Mouse (Mus musculus) embryonic stem cell, embryonic (primary cell): ENCODE data around the gene Slc25a34.

Experiments
- CTCF ChIA-PET, 4 experiments: fragments of 300-600 bp in 2 of 4; fragments of 350-600 bp in 2 of 4; sonication (Branson Sonifier 250); formaldehyde crosslinking; loops; one replicate each; lab custom pipeline; 2022; ENCODE audit warnings: inconsistent platforms in 2 of 4; lab: Charles Lee
- POLR2A ChIA-PET, 4 experiments: fragments of 300-600 bp in 2 of 4; fragments of 350-600 bp in 2 of 4; sonication (Branson Sonifier 250); formaldehyde crosslinking; loops; one replicate each; lab custom pipeline; 2022; ENCODE audit warnings: antibody characterized with exemption in 4 of 4, inconsistent platforms in 1 of 4; lab: Charles Lee

Slc25a34 gene

GRCm38 (mm10) chr4:141614946-141615345 is 8.7 kb downstream of the Slc25a34 start:
- POLR2A ChIA-PET: interaction anchor here in 3 of 4 experiments (0.7 to 4.8 kb wide), 11 partner anchors 9 to 151 kb away, joined by 3 to 27 read pairs (median 3); partner anchors contain the start of gene Fblim1 (in 3 of the 3)
- CTCF ChIA-PET: interaction anchor here (0.6 to 1.7 kb wide), 7 partner anchors 9 to 1201 kb away, joined by 3 to 8 read pairs (median 3); partner anchors contain the start of gene Fblim1 (in 1 of the 4)

- POLR2A ChIA-PET: interaction anchor here in 1 of 4 experiments (0.6 to 1.9 kb wide), 4 partner anchors 9 to 1687 kb away, joined by 3 to 7 read pairs (median 3); partner anchors contain the start of gene Epha2
- CTCF ChIA-PET: interaction anchor here in 2 of 4 experiments (0.6 to 1.2 kb wide), 2 partner anchors 177 to 214 kb away, joined by 3 read pairs; no protein-coding TSS in a partner anchor
Measured at GRCm38 (mm10) chr4:141609538-141609937, 14.1 kb downstream of the Slc25a34 start.

GRCm38 (mm10) chr4:141605861-141606260 is 17.8 kb downstream of the Slc25a34 start, which contains the start of gene Fblim1:
Fblim1 (minus strand) TSS chr4:141606096.
- ChIA-PET POLR2A (interaction anchor here (0.6 to 9.7 kb wide), 19 partner anchors 8 to 1380 kb away, joined by 3 to 84 read pairs (median 3); partner anchors contain the start of genes Casp9 (in 1 of the 4) and Tmem82 (in 1 of the 4)), CTCF (interaction anchor here (1.0 to 5.0 kb wide), 8 partner anchors 9 to 175 kb away, joined by 3 to 28 read pairs (median 3); partner anchors contain the start of genes Tmem82 (in 2 of the 4) and Slc25a34 (in 1 of the 4))

GRCm38 (mm10) chr4:141605421-141605820 is 18.2 kb downstream of the Slc25a34 start:
- POLR2A ChIA-PET: interaction anchor here (0.6 to 9.7 kb wide), 15 partner anchors 10 to 1380 kb away, joined by 3 to 84 read pairs (median 3); partner anchors contain the start of genes Casp9 (in 1 of the 4) and Tmem82 (in 1 of the 4)
- CTCF ChIA-PET: interaction anchor here (1.0 to 5.0 kb wide), 8 partner anchors 10 to 174 kb away, joined by 3 to 28 read pairs (median 3); partner anchors contain the start of genes Tmem82 (in 2 of the 4) and Slc25a34 (in 1 of the 4)

DNA sequence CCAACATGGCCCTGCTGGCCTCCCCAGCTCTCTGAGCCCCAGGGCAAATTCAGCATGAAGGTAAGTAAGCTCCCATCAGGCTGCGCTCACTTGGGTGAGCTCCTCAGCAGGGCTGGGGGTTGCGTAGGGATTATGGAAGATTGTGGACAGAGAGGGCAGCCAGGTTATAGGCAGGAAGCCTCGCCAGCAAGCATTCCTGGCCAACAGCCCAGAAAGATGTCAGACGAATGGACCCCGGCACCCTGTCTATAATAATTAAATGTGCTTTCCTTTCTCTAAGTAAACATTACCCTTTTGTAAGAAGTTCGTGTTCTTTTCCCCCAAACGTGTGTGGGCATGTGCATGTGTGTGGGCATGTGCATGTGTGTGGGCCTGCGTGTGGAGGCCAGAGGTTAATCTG is 19.1 kb downstream of the Slc25a34 start:
- CTCF ChIA-PET: interaction anchor here in 2 of 4 experiments (1.9 to 5.0 kb wide), 2 partner anchors 13 kb away, joined by 5 to 28 read pairs; partner anchors contain the start of gene Tmem82 (in 1 of the 2)
- POLR2A ChIA-PET: interaction anchor here in 3 of 4 experiments (0.6 to 18.8 kb wide), 7 partner anchors 12 to 161 kb away, joined by 3 to 336 read pairs (median 6); partner anchors contain the start of gene Tmem82 (in 1 of the 3)

DNA sequence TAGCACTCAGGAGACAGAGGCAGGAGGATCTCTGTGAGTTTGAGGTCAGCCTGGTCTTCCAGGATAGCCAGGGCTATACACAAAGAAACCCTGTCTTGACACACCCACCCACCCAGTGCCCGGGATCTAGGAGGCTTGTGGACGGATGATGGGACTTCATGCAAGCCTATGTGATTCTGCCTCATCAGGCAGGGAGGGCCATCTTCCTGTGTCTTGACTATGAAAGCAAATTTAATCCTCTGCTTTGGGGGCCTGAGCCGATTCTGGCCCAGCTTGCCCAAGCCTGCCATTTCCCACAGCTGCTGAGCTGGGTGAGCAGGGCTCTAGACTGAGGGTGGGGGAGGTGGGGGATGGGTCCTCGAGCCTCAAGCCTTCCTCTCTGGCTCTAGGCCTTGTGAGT is 19.7 kb downstream of the Slc25a34 start:
- POLR2A ChIA-PET: interaction anchor here in 3 of 4 experiments (0.6 to 18.8 kb wide), 9 partner anchors 9 to 162 kb away, joined by 3 to 336 read pairs (median 5); partner anchors contain the start of gene Tmem82 (in 2 of the 3)
- CTCF ChIA-PET: interaction anchor here (0.6 to 5.0 kb wide), 6 partner anchors 12 to 350 kb away, joined by 3 to 28 read pairs (median 6); partner anchors contain the start of gene Tmem82 (in 1 of the 4)

DNA sequence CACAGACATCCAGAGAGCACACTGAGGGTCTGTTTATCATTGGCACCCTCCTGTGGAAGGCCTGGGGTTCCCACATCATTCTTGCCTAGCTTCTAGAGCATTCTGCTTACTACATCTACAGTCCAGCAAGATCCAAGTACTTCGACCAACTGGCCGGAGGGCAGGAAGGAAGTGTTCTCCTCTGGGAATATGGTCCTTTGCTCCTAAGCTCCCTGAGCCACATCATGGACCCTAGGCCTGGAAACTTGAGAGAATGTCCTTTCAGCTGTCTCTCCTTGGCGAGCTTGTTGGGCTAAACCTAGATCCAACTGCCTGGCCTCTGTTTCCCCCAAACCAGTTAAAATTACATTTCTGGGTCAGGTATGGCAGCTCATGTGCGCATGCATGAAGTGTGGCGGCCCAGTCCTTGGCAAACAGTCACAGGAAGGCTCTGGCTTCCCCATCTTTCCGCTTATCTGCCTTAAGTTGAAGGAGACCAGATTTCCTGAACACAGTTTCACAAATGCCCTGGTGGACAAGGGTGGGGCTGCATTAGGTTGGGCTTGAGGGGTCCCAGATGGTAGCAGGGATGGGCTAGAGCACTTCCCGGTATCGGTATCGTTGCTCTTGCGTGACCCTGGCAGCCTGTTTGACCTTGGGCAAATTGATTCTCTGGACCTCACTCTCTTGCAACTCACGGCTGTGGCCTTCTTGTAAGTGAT is 20.9 kb downstream of the Slc25a34 start:
- POLR2A ChIA-PET: interaction anchor here (0.8 to 18.8 kb wide), 12 partner anchors 9 to 70 kb away, joined by 3 to 336 read pairs (median 5); partner anchors contain the start of gene Tmem82 (in 2 of the 4)
- CTCF ChIA-PET: interaction anchor here in 2 of 4 experiments (0.9 to 5.0 kb wide), 5 partner anchors 11 to 172 kb away, joined by 3 to 28 read pairs (median 4); partner anchors contain the start of gene Tmem82 (in 1 of the 2)

GRCm38 (mm10) chr4:141601148-141601862 is 22.3 kb downstream of the Slc25a34 start:
- CTCF ChIA-PET: interaction anchor here in 3 of 4 experiments (0.6 to 2.0 kb wide), 9 partner anchors 10 to 214 kb away, joined by 3 to 10 read pairs (median 3); partner anchors contain the start of gene Tmem82 (in 2 of the 3)
- POLR2A ChIA-PET: interaction anchor here in 3 of 4 experiments (0.6 to 18.8 kb wide), 24 partner anchors 9 to 1044 kb away, joined by 3 to 336 read pairs (median 5); partner anchors contain the start of genes Tmem82 (in 3 of the 3), Casp9 (in 1 of the 3) and Slc25a34 (in 1 of the 3)

DNA sequence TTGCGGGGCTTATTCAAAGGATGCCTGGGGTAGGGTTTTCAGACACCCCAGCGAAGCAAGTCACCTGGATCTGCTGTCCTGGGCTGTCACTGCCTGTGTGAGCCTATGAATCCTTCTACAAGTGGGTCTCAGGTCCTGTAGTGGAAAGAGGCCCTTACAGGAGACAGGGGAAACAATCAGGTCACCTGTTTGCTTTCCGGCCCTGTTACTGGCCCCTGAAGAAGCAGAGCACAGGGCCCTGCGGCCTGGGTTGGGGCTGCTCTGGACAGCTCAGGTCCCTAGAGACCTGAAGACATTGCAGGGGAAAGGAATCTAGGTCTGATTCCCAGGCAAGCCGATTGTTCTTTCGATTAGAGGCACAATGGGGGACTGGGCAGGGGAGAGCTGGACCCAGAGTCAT is 23.3 kb downstream of the Slc25a34 start:
- ChIA-PET POLR2A (interaction anchor here (0.6 to 18.8 kb wide), 22 partner anchors 9 to 1043 kb away, joined by 3 to 336 read pairs (median 6); partner anchors contain the start of genes Tmem82 (in 2 of the 4), Casp9 (in 1 of the 4) and Slc25a34 (in 1 of the 4)), CTCF (interaction anchor here (0.7 to 2.0 kb wide), 8 partner anchors 9 to 213 kb away, joined by 3 to 10 read pairs (median 4); partner anchors contain the start of gene Tmem82 (in 1 of the 4))

- POLR2A ChIA-PET: interaction anchor here (0.6 to 18.8 kb wide), 40 partner anchors 8 to 472 kb away, joined by 3 to 336 read pairs (median 5); partner anchors contain the start of genes Tmem82 (in 3 of the 4), Slc25a34 (in 2 of the 4), Casp9 (in 1 of the 4) and Ddi2 (in 1 of the 4)
- CTCF ChIA-PET: interaction anchor here in 3 of 4 experiments (0.7 to 2.0 kb wide), 6 partner anchors 8 to 188 kb away, joined by 3 to 10 read pairs (median 6); partner anchors contain the start of gene Tmem82 (in 2 of the 3)
Measured at GRCm38 (mm10) chr4:141599251-141600141, 24.1 kb downstream of the Slc25a34 start.

- CTCF ChIA-PET: interaction anchor here in 2 of 4 experiments (0.6 to 1.9 kb wide), 3 partner anchors 19 to 464 kb away, joined by 3 to 8 read pairs (median 5); partner anchors contain the start of gene Tmem82 (in 1 of the 2)
Measured at GRCm38 (mm10) chr4:141598894-141599250, 24.7 kb downstream of the Slc25a34 start.

DNA sequence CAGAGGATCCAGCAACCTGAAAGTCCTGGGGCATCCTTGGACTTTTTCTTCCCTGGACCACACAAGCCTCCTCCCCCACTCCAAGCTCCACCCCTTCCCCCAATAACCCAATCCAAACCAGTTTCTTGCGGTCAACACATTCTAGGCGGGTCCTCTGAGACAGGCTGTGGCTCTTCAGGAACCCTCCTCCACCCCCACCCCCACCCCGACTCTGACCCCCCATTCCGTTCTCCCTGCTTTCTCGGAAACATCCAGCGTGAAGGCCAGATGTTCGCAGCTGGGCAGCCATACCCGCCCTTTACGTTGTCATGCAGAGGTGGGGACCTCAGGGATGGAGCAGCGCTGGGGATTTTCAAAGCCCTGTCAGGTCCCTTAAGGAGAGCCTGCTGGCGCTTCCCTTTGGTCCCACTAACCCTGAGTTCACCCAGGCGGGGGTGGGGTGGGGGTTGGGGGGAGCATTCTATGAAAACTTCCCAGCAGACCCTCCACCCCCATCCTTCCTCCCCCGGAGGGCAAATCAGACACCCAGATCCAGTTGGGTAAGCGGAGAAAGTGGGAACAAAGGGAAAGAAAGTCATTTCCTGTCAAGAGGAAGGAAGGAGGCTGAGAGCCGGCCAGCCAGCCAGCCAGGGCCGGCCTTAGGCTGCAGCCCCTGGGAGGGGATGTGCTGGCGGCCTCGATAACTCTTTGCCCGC is 25.3 kb downstream of the Slc25a34 start:
- CTCF ChIA-PET: interaction anchor here (0.5 to 1.9 kb wide), 12 partner anchors 20 to 463 kb away, joined by 3 to 8 read pairs (median 4); partner anchors contain the start of gene Tmem82 (in 1 of the 4)
- POLR2A ChIA-PET: interaction anchor here (0.5 to 18.8 kb wide), 66 partner anchors 8 to 989 kb away, joined by 3 to 336 read pairs (median 4); partner anchors contain the start of genes Tmem82 (in 3 of the 4), Casp9 (in 2 of the 4), Slc25a34 (in 2 of the 4) and Ddi2 (in 1 of the 4)

More at GRCm38 (mm10) chr4:141598894-141599250, 24.7 kb downstream of the Slc25a34 start:
- POLR2A ChIA-PET: interaction anchor here (0.6 to 18.8 kb wide), 37 partner anchors 8 to 486 kb away, joined by 3 to 336 read pairs (median 5); partner anchors contain the start of genes Tmem82 (in 3 of the 4), Slc25a34 (in 2 of the 4), Casp9 (in 1 of the 4) and Ddi2 (in 1 of the 4)

GRCm38 (mm10) chr4:141596700-141597328 is 26.8 kb downstream of the Slc25a34 start:
- POLR2A ChIA-PET: interaction anchor here in 3 of 4 experiments (0.7 to 18.8 kb wide), 8 partner anchors 10 to 197 kb away, joined by 3 to 336 read pairs (median 4); partner anchors contain the start of gene Casp9 (in 1 of the 3)
- CTCF ChIA-PET: interaction anchor here in 2 of 4 experiments (0.6 to 1.4 kb wide), 3 partner anchors 28 to 481 kb away, joined by 3 to 4 read pairs (median 3); no protein-coding TSS in a partner anchor
